Mouse (Mus musculus) liver, embryonic 16.5 days (tissue): Measurements from ENCODE around the gene Dll1. TPM values are rescaled to one million over a fixed set of nuclear protein-coding genes. Genes with fewer than 3 reads are reported as not detected.

Source experiments
- ATAC-seq: fragments of 200-750 bp; cut with Nextera tagmentation; 2 replicates; pipeline ENCODE4 v1.8.0; 2017; ENCODE audit warnings: low read depth, mild to moderate bottlenecking, moderate number of reproducible peaks, moderate library complexity
- H3K27ac ChIP-seq: fragments of 300-500 bp; sonication (generic); 2 replicates; pipeline ENCODE4 v1.5.1; 2014; ENCODE audit warnings: mild to moderate bottlenecking, low read length
- H3K27me3 ChIP-seq: fragments of 300-500 bp; sonication (generic); 2 replicates; pipeline ENCODE4 v1.6.1; 2014; ENCODE audit warnings: low read depth, low read length, mixed read lengths; ENCODE audit not compliant: control insufficient read depth, insufficient read depth
- H3K36me3 ChIP-seq: fragments of 300-500 bp; sonication (generic); 2 replicates; pipeline ENCODE4 v1.6.1; 2014; ENCODE audit warnings: mild to moderate bottlenecking; ENCODE audit not compliant: control insufficient read depth, insufficient read depth
- H3K4me1 ChIP-seq: fragments of 300-500 bp; sonication (generic); 2 replicates; pipeline ENCODE4 v1.6.1; 2014; ENCODE audit warnings: low read depth, low read length, mixed read lengths; ENCODE audit not compliant: control insufficient read depth
- H3K4me2 ChIP-seq: fragments of 300-500 bp; sonication (generic); 2 replicates; pipeline ENCODE4 v1.6.1; 2014; ENCODE audit warnings: low read depth, low read length, mixed read lengths
- H3K4me3 ChIP-seq: fragments of 300-500 bp; sonication (generic); 2 replicates; pipeline ENCODE4 v1.5.1; 2014; ENCODE audit warnings: low read depth, mild to moderate bottlenecking, low read length
- H3K9ac ChIP-seq: fragments of 300-500 bp; sonication (generic); 2 replicates; pipeline ENCODE4 v1.6.1; 2014; ENCODE audit warnings: low read depth, low read length
- H3K9me3 ChIP-seq: fragments of 300-500 bp; sonication (generic); replicated peaks from 2 replicates; pipeline ENCODE4 v1.6.1; 2016; ENCODE audit warnings: low read length; ENCODE audit not compliant: control insufficient read depth
- WGBS: fragments of 180-500 bp; shearing (Covaris S2); extraction: QIAGEN DNeasy Blood & Tissue Kit; methylation state at CpG from one replicate; pipeline ENCODE4 v1.1.7; 2014; ENCODE audit not compliant: insufficient replicate concordance; 5-methylcytosine and 5-hydroxymethylcytosine counted together
- polyA plus RNA-seq: library from polyadenylated mRNA; unstranded; fragments of >200 nt; fragmentation: Nextera tagmentation; extraction: Ambion mirVana; gene quantifications from 2 replicates; pipeline ENCODE4 v1.2.1, GENCODE M21; 2015

Gene Dll1
- polyA plus RNA-seq = 0.99 and 1.2 TPM in 2 replicates

- peak within 1 kb of the TSS; percentile 69 for H3K27ac ChIP-seq
- H3K4me1 ChIP-seq = no peaks in the 10 kb centered on the region; the same call in 1 of the 2 replicates
These were observed at the start of gene Dll1 for GRCm38 (mm10) chr17:15376494-15377181. Gene Dll1, minus strand, starts transcription at chr17:15376872.

GRCm38 (mm10) chr17:15425931-15426330 lies 49.3 kb upstream of the Dll1 start:
- WGBS = 72% methylated on average over 3 of the region's 3 CpGs
- H3K4me3 ChIP-seq = no peak overlapping the region

More at GRCm38 (mm10) chr17:15376494-15377181, at the start of gene Dll1:
- H3K36me3 ChIP-seq = no peaks in the 10 kb centered on the region
- 1% methylated on average over 36 of the region's 36 CpGs for WGBS
- no peak for ATAC-seq
- peak within 1 kb of the TSS; percentile 65 for H3K4me2 ChIP-seq
- H3K9ac ChIP-seq = peak within 1 kb of the TSS; percentile 38; the same call in 1 of the 2 replicates
- H3K4me3 ChIP-seq = peak within 1 kb of the TSS; percentile 59
- H3K27me3 ChIP-seq = peaks cover 85% of the 10 kb centered on the region
- no peaks in the 10 kb centered on the region for H3K9me3 ChIP-seq

GRCm38 (mm10) chr17:15423080-15423765 lies 46.6 kb upstream of the Dll1 start:
- Histone ChIP-seq H3K27ac (no peak overlapping the region), H3K4me1 (no peaks in the 10 kb centered on the region), H3K9me3 (no peaks in the 10 kb centered on the region), H3K4me3 (no peak overlapping the region), H3K4me2 (no peak overlapping the region), H3K9ac (no peak overlapping the region), H3K27me3 (no peaks in the 10 kb centered on the region), H3K36me3 (peaks cover 18% of the 10 kb centered on the region)
- 66% methylated on average over 8 of the region's 8 CpGs for WGBS
- ATAC-seq = no peak

More at GRCm38 (mm10) chr17:15425931-15426330, 49.3 kb upstream of the Dll1 start:
- no peak overlapping the region for H3K27ac ChIP-seq
- peaks cover 5% of the 10 kb centered on the region for H3K4me1 ChIP-seq
- no peak overlapping the region for H3K4me2 ChIP-seq
- peaks cover 18% of the 10 kb centered on the region for H3K36me3 ChIP-seq
- no peaks in the 10 kb centered on the region for H3K27me3 ChIP-seq
- ATAC-seq = no peak
- no peaks in the 10 kb centered on the region for H3K9me3 ChIP-seq
- H3K9ac ChIP-seq = no peak overlapping the region

GRCm38 (mm10) chr17:15422666-15423065 lies 46.0 kb upstream of the Dll1 start:
- H3K4me3 ChIP-seq = no peak overlapping the region
- ATAC-seq = no peak
- no peaks in the 10 kb centered on the region for H3K4me1 ChIP-seq
- no peak overlapping the region for H3K4me2 ChIP-seq
- WGBS = 79% methylated on average over 9 of the region's 9 CpGs
- no peaks in the 10 kb centered on the region for H3K27me3 ChIP-seq
- no peak overlapping the region for H3K27ac ChIP-seq
- peaks cover 19% of the 10 kb centered on the region for H3K36me3 ChIP-seq
- H3K9ac ChIP-seq = no peak overlapping the region
- H3K9me3 ChIP-seq = no peaks in the 10 kb centered on the region

GRCm38 (mm10) chr17:15421446-15421845 lies 44.8 kb upstream of the Dll1 start:
- no peaks in the 10 kb centered on the region for H3K9me3 ChIP-seq
- no peak overlapping the region for H3K9ac ChIP-seq
- H3K27ac ChIP-seq = no peak overlapping the region
- peaks cover 21% of the 10 kb centered on the region for H3K36me3 ChIP-seq
- 85% methylated on average over 6 of the region's 6 CpGs for WGBS
- H3K27me3 ChIP-seq = no peaks in the 10 kb centered on the region
- no peak overlapping the region for H3K4me3 ChIP-seq
- no peaks in the 10 kb centered on the region for H3K4me1 ChIP-seq
- ATAC-seq = no peak
- H3K4me2 ChIP-seq = no peak overlapping the region

GRCm38 (mm10) chr17:15420021-15420603 lies 43.4 kb upstream of the Dll1 start:
- Histone ChIP-seq H3K36me3 (peaks cover 19% of the 10 kb centered on the region), H3K4me3 (no peak overlapping the region), H3K9ac (no peak overlapping the region), H3K4me1 (no peaks in the 10 kb centered on the region), H3K4me2 (no peak overlapping the region), H3K27ac (no peak overlapping the region), H3K27me3 (no peaks in the 10 kb centered on the region), H3K9me3 (no peaks in the 10 kb centered on the region)
- ATAC-seq = no peak
- 76% methylated on average over 8 of the region's 8 CpGs for WGBS

- no peak overlapping the region for H3K27ac ChIP-seq
- no peak overlapping the region for H3K4me2 ChIP-seq
- no peak overlapping the region for H3K9ac ChIP-seq
- no peaks in the 10 kb centered on the region for H3K4me1 ChIP-seq
- 0 out of 2 replicates have a peak, but pooled peaks have one; percentile 35 for ATAC-seq
- H3K36me3 ChIP-seq = peaks cover 19% of the 10 kb centered on the region
- no peak overlapping the region for H3K4me3 ChIP-seq
- 58% methylated on average over 8 of the region's 8 CpGs for WGBS
- no peaks in the 10 kb centered on the region for H3K9me3 ChIP-seq
- H3K27me3 ChIP-seq = no peaks in the 10 kb centered on the region
These were observed 42.9 kb upstream of the Dll1 start for GRCm38 (mm10) chr17:15419534-15419933.

- H3K27ac ChIP-seq = no peak overlapping the region
- H3K4me1 ChIP-seq = no peaks in the 10 kb centered on the region
- no peaks in the 10 kb centered on the region for H3K9me3 ChIP-seq
- no peak for ATAC-seq
- no peak overlapping the region for H3K4me2 ChIP-seq
- no peak overlapping the region for H3K4me3 ChIP-seq
- no peaks in the 10 kb centered on the region for H3K27me3 ChIP-seq
- H3K36me3 ChIP-seq = peaks cover 8% of the 10 kb centered on the region
- no peak overlapping the region for H3K9ac ChIP-seq
- 80% methylated on average over 12 of the region's 12 CpGs for WGBS
These were observed 40.0 kb upstream of the Dll1 start for GRCm38 (mm10) chr17:15416596-15417215.
